Mouse (Mus musculus) kidney, embryonic 14.5 days (tissue): ENCODE results near the gene Pcmt1. TPM values are rescaled to one million over a fixed set of nuclear protein-coding genes. Genes with fewer than 3 reads are reported as not detected.
A peak's percentile ranks its signal among the peaks of the same experiment; 100 is the strongest.

Experiments used
- ATAC-seq: fragments of 200-750 bp; cut with Nextera tagmentation; 2 replicates; pipeline ENCODE4 v1.8.0; 2017; ENCODE audit warnings: moderate number of reproducible peaks, mild to moderate bottlenecking, moderate TSS enrichment, moderate library complexity; ENCODE audit not compliant: low FRiP score, low TSS enrichment
- H3K27ac ChIP-seq: fragments of 300-500 bp; sonication (generic); 2 replicates; pipeline ENCODE4 v1.5.1; 2014; ENCODE audit warnings: low read depth, mild to moderate bottlenecking, low read length, moderate library complexity, mixed read lengths
- H3K27me3 ChIP-seq: fragments of 300-500 bp; sonication (generic); 2 replicates; pipeline ENCODE4 v1.6.1; 2014; ENCODE audit warnings: mild to moderate bottlenecking, low read length; ENCODE audit not compliant: control insufficient read depth, insufficient read depth
- H3K36me3 ChIP-seq: fragments of 300-500 bp; sonication (generic); 2 replicates; pipeline ENCODE4 v1.6.1; 2014; ENCODE audit warnings: low read length, mixed read lengths; ENCODE audit not compliant: control insufficient read depth, insufficient read depth
- H3K4me1 ChIP-seq: fragments of 300-500 bp; sonication (generic); 2 replicates; pipeline ENCODE4 v1.6.1; 2014; ENCODE audit warnings: low read length, mixed read lengths; ENCODE audit not compliant: control insufficient read depth, insufficient read depth
- H3K4me2 ChIP-seq: fragments of 300-500 bp; sonication (generic); replicated peaks from 2 replicates; pipeline ENCODE4 v1.6.1; 2014; ENCODE audit warnings: low read depth, mild to moderate bottlenecking, low read length
- H3K4me3 ChIP-seq: fragments of 300-500 bp; sonication (generic); 2 replicates; pipeline ENCODE4 v1.5.1; 2014; ENCODE audit warnings: mild to moderate bottlenecking, low read length
- H3K9ac ChIP-seq: fragments of 300-500 bp; sonication (generic); 2 replicates; pipeline ENCODE4 v1.6.1; 2014; ENCODE audit warnings: low read depth, mild to moderate bottlenecking, low read length, moderate library complexity
- H3K9me3 ChIP-seq: fragments of 300-500 bp; sonication (generic); 2 replicates; pipeline ENCODE4 v1.6.1; 2016; ENCODE audit warnings: low read length; ENCODE audit not compliant: control insufficient read depth
- WGBS: fragments of 180-500 bp; shearing (Covaris S2); extraction: QIAGEN DNeasy Blood & Tissue Kit; methylation state at CpG from one replicate; pipeline ENCODE4 v1.1.7; 2014; 5-methylcytosine and 5-hydroxymethylcytosine counted together
- polyA plus RNA-seq: library from polyadenylated mRNA; unstranded; fragments of >200 nt; fragmentation: Nextera tagmentation; extraction: Ambion mirVana; gene quantifications from 2 replicates; pipeline ENCODE4 v1.2.1, GENCODE M21; 2014

Gene Pcmt1
- polyA plus RNA-seq, 1 experiment from 2014 or later: 109 TPM

- Histone ChIP-seq H3K36me3 (no peaks in the 10 kb centered on the region), H3K9me3 (no peaks in the 10 kb centered on the region), H3K4me1 (peaks cover 5% of the 10 kb centered on the region; the same call in 1 of the 2 replicates), H3K27ac (no peak overlapping the region), H3K4me3 (peak overlapping the region; percentile 70), H3K4me2 (peak overlapping the region; percentile 100), H3K27me3 (peaks cover 15% of the 10 kb centered on the region), H3K9ac (peak overlapping the region; percentile 51; the same call in 1 of the 2 replicates)
- ATAC-seq: 0 out of 2 replicates have a peak, but pooled peaks have one; percentile 30
- under 1% methylated on average over 52 of the region's 54 CpGs for WGBS
Observed at GRCm38 (mm10) chr10:7590234-7590689, 90.7 kb downstream of the Pcmt1 start.

DNA sequence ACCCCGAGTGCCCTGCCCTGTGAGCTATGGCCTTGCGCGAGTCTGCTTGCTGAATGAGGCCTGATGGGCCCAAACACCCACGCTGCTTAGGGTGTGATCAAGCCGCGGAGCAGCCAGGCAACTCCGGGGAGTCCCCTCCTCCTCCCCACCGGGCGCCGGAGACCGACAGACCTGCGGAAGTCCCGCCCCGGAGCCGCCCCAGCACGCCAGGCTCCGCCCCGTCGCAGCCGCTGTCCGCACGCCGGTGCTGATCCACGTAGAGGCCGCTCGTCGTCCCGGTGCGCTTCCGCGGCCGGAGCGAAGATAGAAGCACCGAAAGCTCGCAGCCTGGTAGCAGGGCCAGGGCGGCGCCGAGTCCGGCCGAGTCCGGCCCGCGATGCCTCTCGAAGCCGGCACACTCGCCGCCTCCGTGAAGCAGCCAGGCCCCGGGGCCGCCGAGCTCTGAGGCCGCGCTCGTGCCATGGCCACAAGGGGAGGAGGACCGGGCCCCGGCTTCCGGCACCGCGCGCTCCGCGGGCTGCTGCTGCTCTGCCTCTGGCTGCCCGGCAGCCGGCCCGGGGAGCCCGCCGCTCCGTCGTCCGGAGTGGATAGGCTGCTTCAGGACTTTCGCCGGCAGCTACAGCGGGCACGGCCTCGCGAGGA lies 91.2 kb downstream of the Pcmt1 start, which contains the start of gene Lrp11:
Lrp11 (plus strand) TSS at position 209 of the 642 bp plus-strand sequence.
- peak; percentile 97 for ATAC-seq
- H3K36me3 ChIP-seq: no peaks in the 10 kb centered on the region
- peaks cover 15% of the 10 kb centered on the region for H3K27me3 ChIP-seq
- peak within 1 kb of the TSS; percentile 70 for H3K4me3 ChIP-seq
- under 1% methylated on average over 65 of the region's 76 CpGs for WGBS
- peak within 1 kb of the TSS; percentile 100 for H3K4me2 ChIP-seq
- H3K9me3 ChIP-seq: no peaks in the 10 kb centered on the region
- H3K4me1 ChIP-seq: peaks cover 5% of the 10 kb centered on the region; the same call in 1 of the 2 replicates
- peak within 1 kb of the TSS; percentile 54; the same call in 1 of the 2 replicates for H3K9ac ChIP-seq
- H3K27ac ChIP-seq: no peak within 1 kb of the TSS

DNA sequence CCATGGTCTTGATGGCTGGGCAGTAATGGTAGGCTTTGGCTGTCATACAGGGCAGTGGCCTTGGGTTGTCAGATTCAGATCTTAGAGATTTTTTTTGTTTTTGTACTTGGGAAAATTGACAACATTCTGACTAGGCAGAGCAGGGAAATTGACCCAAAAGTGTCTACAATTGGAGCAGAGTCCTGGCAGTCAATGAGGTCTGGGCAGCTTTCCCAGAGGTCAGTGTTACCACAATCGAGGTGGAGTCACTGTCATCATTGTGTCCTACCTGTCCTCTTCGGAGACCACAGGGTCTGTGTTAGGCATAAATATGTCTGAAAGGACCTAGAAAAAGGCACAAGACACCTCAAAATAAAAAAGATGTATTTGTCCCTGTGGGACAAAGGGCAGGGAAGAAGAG lies 94.2 kb downstream of the Pcmt1 start:
- Histone ChIP-seq H3K4me1 (peaks cover 5% of the 10 kb centered on the region; the same call in 1 of the 2 replicates), H3K27me3 (peaks cover 17% of the 10 kb centered on the region), H3K4me2 (no peak overlapping the region), H3K27ac (no peak overlapping the region), H3K9me3 (no peaks in the 10 kb centered on the region), H3K4me3 (no peak overlapping the region), H3K9ac (no peak overlapping the region), H3K36me3 (no peaks in the 10 kb centered on the region)
- 76% methylated on average over 2 of the region's 2 CpGs for WGBS
- no peak for ATAC-seq

- Histone ChIP-seq H3K4me2 (no peak overlapping the region), H3K4me3 (no peak overlapping the region), H3K9me3 (no peaks in the 10 kb centered on the region), H3K36me3 (no peaks in the 10 kb centered on the region), H3K4me1 (no peaks in the 10 kb centered on the region), H3K9ac (no peak overlapping the region), H3K27me3 (0 out of 2 replicates have a peak, but pooled peaks cover 6% of the 10 kb centered on the region), H3K27ac (no peak overlapping the region)
- no peak for ATAC-seq
- 39% methylated on average over 7 of the region's 7 CpGs for WGBS
Observed at GRCm38 (mm10) chr10:7582891-7583557, 97.9 kb downstream of the Pcmt1 start.

DNA sequence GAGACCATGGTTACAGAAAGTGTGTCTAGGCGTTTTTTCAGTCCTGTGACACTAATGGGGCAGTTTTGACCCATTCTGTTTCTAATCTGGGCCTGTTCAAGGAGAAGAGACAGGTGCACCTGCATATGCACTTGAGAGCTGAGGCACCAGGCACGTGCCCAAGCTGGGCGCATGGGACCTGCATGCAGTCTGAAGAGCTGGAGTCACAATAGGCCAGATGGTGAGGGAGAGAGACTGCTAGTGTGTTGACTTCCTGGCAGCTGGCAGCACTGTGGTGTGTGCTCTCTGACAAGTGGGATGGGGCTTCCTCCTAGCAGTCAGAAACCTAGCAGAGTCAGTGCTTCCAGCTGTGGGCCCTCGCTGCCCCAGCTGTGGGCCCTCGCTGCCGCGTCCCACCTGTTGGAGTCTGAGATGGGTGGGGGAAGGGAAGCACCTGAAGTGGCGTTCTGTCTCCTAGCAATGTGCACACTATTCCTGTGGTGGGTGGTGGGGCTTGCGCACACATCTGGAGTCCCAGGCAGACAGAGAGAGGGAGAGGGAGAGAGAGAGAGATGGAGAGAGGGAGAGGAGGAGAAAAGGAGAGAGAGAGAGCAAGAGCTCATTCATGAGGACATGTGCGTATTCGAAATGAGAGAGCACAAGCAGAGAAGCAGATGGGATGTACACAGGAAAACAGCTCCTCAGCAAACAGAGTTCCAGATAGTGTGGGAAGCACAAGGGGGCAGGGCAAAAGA lies 98.6 kb downstream of the Pcmt1 start:
- no peak for ATAC-seq
- WGBS: 45% methylated on average over 11 of the region's 11 CpGs
- no peaks in the 10 kb centered on the region for H3K9me3 ChIP-seq
- H3K36me3 ChIP-seq: no peaks in the 10 kb centered on the region
- no peak overlapping the region for H3K9ac ChIP-seq
- no peaks in the 10 kb centered on the region for H3K4me1 ChIP-seq
- H3K27ac ChIP-seq: no peak overlapping the region
- H3K4me3 ChIP-seq: no peak overlapping the region
- H3K4me2 ChIP-seq: no peak overlapping the region
- 0 out of 2 replicates have a peak, but pooled peaks cover 6% of the 10 kb centered on the region for H3K27me3 ChIP-seq

GRCm38 (mm10) chr10:7581401-7581800 lies 99.5 kb downstream of the Pcmt1 start:
- Histone ChIP-seq H3K9ac (no peak overlapping the region), H3K27ac (no peak overlapping the region), H3K36me3 (no peaks in the 10 kb centered on the region), H3K9me3 (no peaks in the 10 kb centered on the region), H3K4me2 (no peak overlapping the region), H3K4me1 (no peaks in the 10 kb centered on the region), H3K4me3 (no peak overlapping the region), H3K27me3 (0 out of 2 replicates have a peak, but pooled peaks cover 6% of the 10 kb centered on the region)
- ATAC-seq: no peak
- WGBS: 94% methylated on average over 2 of the region's 2 CpGs

Other genes with a start within 250 kb of the Pcmt1 start
- gene Ulbp1, start 207.5 kb downstream of the Pcmt1 start, polyA plus RNA-seq: 0.83 and 3.7 TPM in 2 replicates
- 1.2 TPM in 2 replicates for gene Lrp11, start 91.3 kb downstream of the Pcmt1 start, polyA plus RNA-seq
- 70.1 and 71.3 TPM in 2 replicates for gene Nup43, start 13.6 kb downstream of the Pcmt1 start, polyA plus RNA-seq
- 8.7 and 17.2 TPM in 2 replicates for gene Lats1, start 78 bp upstream of the Pcmt1 start, polyA plus RNA-seq
- gene Katna1, start 44.9 kb upstream of the Pcmt1 start, polyA plus RNA-seq: 49.4 and 63.7 TPM in 2 replicates
- gene Ginm1, start 111.7 kb upstream of the Pcmt1 start, polyA plus RNA-seq: 74.1 and 84.3 TPM in 2 replicates
- 36.9 and 40.8 TPM in 2 replicates for gene Ppil4, start 111.8 kb upstream of the Pcmt1 start, polyA plus RNA-seq
- gene Zc3h12d, start 151.3 kb upstream of the Pcmt1 start, polyA plus RNA-seq: 0.16 and 0.18 TPM in 2 replicates